Mouse (Mus musculus): Measurements from ENCODE around the gene Rtl6.

DNA sequence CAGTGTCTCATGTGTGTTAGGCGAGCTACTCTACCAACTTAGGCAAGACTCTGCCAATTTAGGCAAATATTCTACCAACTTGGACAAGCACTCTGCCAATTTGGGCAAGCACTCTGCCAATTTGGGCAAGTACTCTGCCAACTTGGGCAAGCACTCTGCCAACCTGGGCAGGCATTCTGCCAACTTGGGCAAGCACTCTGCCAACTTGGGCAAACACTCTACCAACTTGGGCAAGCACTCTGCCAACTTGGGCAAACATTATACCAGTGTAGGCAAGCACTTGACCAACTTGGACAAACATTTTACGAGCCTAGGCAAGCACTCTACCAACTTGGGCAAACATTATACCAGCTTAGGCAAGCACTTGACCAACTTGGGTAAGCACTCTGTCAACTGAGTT, 3.9 kb upstream of the Rtl6 start:
- TF ChIP-seq POLR2A (IDR thresholded peaks at IDR 0.05; ENCODE audit: insufficient read depth, low read depth, low read length) (no peak), EP300 (IDR thresholded peaks at IDR 0.05; ENCODE audit: insufficient read depth, low read depth, low read length) (no peak)

Measured in heart, adult 2 months (tissue).